Mouse (Mus musculus) hematopoietic stem cell, adult 5-6 weeks (primary cell): ENCODE data around the gene Nlrc5. TPM values are rescaled to one million over a fixed set of nuclear protein-coding genes. Genes with fewer than 3 reads are reported as not detected.
"Not testable (repeated sequence)": the region's sequence is repeated elsewhere in the genome, so short reads cannot be mapped to it uniquely, and the experiment has no call there.

ENCODE experiments used
- ATAC-seq, 2 experiments: fragments of 125-278 bp in 1 of 2; replicated peaks in 1 of 2; 2 replicates each; pipeline ENCODE4 v1.8.0; 2016 to 2017; ENCODE audit warnings: inconsistent platforms in 2 of 2, mild to moderate bottlenecking in 2 of 2, moderate number of reproducible peaks in 2 of 2, low read depth in 1 of 2, moderate TSS enrichment in 1 of 2; ENCODE audit not compliant: low FRiP score in 2 of 2, poor library complexity in 2 of 2, severe bottlenecking in 2 of 2, insufficient read depth in 1 of 2, low TSS enrichment in 1 of 2
- total RNA-seq: library from RNA; stranded (forward); fragments of 172-1452, 232-1000 nt; gene quantifications from 2 replicates; pipeline ENCODE4 v1.2.3, GENCODE M21; 2017

The Nlrc5 gene
- total RNA-seq, 1 experiment from 2014 or later = 97.6 TPM

- ATAC-seq = no peak
These were observed 10.3 kb downstream of the Nlrc5 start for GRCm38 (mm10) chr8:94444480-94444879.

GRCm38 (mm10) chr8:94447142-94447541 lies 13.0 kb downstream of the Nlrc5 start:
- no peak for ATAC-seq

GRCm38 (mm10) chr8:94447583-94448324 lies 13.6 kb downstream of the Nlrc5 start:
- no peak for ATAC-seq

- ATAC-seq = not testable (repeated sequence)
These were observed 18.8 kb downstream of the Nlrc5 start for GRCm38 (mm10) chr8:94452991-94453390.

GRCm38 (mm10) chr8:94453868-94454488 lies 19.8 kb downstream of the Nlrc5 start:
- no peak for ATAC-seq

GRCm38 (mm10) chr8:94454905-94455304 lies 20.7 kb downstream of the Nlrc5 start:
- no peak for ATAC-seq

GRCm38 (mm10) chr8:94456071-94456470 lies 21.9 kb downstream of the Nlrc5 start:
- ATAC-seq = no peak

GRCm38 (mm10) chr8:94458567-94458966 lies 24.4 kb downstream of the Nlrc5 start:
- ATAC-seq = no peak

GRCm38 (mm10) chr8:94469656-94470055 lies 35.5 kb downstream of the Nlrc5 start:
- no peak for ATAC-seq

GRCm38 (mm10) chr8:94470794-94471193 lies 36.6 kb downstream of the Nlrc5 start:
- no peak for ATAC-seq

- no peak for ATAC-seq
These were observed 37.1 kb downstream of the Nlrc5 start for GRCm38 (mm10) chr8:94471281-94471680.

GRCm38 (mm10) chr8:94472741-94473140 lies 38.6 kb downstream of the Nlrc5 start:
- no peak for ATAC-seq

GRCm38 (mm10) chr8:94473431-94473830 lies 39.3 kb downstream of the Nlrc5 start:
- ATAC-seq = no peak

DNA sequence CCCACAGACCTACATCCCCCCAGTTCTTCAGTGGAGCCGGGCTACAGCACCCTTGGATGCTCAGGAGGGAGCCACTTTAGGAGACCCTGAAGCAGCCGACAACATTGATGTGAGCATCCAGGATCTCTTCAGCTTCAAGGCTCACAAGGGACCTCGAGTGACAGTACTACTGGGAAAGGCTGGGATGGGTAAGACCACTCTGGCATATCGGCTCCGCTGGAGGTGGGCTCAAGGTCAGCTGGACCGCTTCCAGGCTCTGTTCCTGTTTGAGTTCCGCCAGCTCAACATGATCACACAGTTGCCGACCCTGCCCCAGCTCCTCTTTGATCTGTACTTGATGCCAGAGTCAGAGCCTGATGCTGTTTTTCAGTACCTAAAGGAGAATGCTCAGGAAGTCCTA lies 41.6 kb downstream of the Nlrc5 start:
- ATAC-seq = no peak

GRCm38 (mm10) chr8:94476846-94477245 lies 42.7 kb downstream of the Nlrc5 start:
- ATAC-seq = no peak

GRCm38 (mm10) chr8:94482051-94482450 lies 47.9 kb downstream of the Nlrc5 start:
- no peak for ATAC-seq

DNA sequence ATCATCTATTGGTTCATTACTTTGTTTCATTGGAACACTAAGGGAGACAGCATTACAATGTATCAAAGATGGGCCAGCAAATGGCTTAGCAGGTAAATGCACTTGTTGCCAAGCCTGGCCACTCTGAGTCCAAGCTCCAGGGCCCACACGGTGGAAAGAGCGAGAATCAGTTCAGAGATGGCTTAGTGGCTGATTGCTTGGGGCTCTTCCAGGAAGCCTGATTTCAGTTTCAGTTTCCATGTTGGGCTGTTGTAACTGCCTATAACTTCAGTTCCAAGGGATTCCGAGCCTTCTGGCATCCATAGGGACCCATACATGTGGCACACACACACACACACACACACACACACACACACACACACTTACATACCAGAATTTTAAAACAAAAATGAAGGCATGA lies 51.1 kb downstream of the Nlrc5 start:
- ATAC-seq = no peak

DNA sequence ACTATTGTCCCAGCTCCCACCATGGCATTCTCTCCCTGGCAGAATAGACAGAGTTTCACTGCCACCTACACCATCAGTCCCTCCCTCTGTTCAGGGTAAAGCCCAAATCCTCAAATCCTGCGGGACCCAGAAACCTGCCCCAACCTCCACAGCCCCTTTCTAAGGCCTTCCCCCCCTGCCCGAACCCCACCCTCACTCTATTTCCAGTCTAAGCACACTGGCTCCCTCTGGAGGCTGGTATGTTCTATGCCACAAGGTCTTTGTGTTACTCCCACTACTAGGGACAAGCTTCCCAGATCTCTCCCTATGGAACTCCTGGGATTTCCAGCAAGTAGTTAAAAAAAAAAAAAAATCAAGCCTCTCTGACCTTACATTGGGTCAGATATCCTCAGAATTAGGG lies 51.7 kb downstream of the Nlrc5 start:
- ATAC-seq = no peak

DNA sequence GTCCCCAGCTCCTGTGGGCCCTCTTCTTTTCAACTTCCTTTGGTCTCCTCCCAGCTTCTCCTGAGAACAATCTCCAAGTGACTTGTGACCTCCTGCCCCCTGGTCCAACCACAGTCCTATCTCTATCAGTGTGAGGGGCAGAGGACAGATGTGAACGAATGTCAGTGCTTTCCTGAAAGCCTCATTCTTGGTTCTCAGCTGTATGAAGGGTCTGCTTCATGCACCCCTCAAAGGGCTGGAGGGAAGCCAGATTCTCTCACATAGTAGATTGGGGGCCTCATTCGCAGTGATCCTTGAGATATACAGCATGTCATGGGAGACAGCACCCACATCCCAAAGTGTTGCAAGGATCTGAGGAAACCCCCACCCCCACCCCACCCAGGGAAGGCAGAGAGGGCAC lies 53.9 kb downstream of the Nlrc5 start:
- ATAC-seq = no peak
